Mouse (Mus musculus) forebrain, postnatal 0 days (tissue): ENCODE results near the gene Chil1. TPM values are rescaled to one million over a fixed set of nuclear protein-coding genes. Genes with fewer than 3 reads are reported as not detected.

Source experiments
- ATAC-seq: fragments of 200-750 bp; cut with Nextera tagmentation; 2 replicates; pipeline ENCODE4 v1.8.0; 2017; ENCODE audit warnings: mild to moderate bottlenecking, moderate library complexity
- DNase-seq: peaks from one replicate; pipeline ENCODE4 v3.0.0-alpha.2; 2015
- H3K27ac ChIP-seq: fragments of 300-500 bp; sonication (generic); 2 replicates; pipeline ENCODE4 v1.5.1; 2014; ENCODE audit warnings: low read depth, mild to moderate bottlenecking, antibody characterized with exemption, low read length, moderate library complexity, mixed read lengths
- H3K27me3 ChIP-seq: fragments of 300-500 bp; sonication (generic); 2 replicates; pipeline ENCODE4 v1.6.1; 2014; ENCODE audit warnings: mild to moderate bottlenecking, low read length, mixed read lengths; ENCODE audit not compliant: insufficient read depth
- H3K36me3 ChIP-seq: fragments of 300-500 bp; sonication (generic); 2 replicates; pipeline ENCODE4 v1.6.1; 2014; ENCODE audit warnings: mild to moderate bottlenecking, moderate library complexity; ENCODE audit not compliant: insufficient read depth
- H3K4me1 ChIP-seq: fragments of 300-500 bp; sonication (generic); 2 replicates; pipeline ENCODE4 v1.6.1; 2014; ENCODE audit warnings: antibody characterized with exemption; ENCODE audit not compliant: insufficient read depth
- H3K4me2 ChIP-seq: fragments of 300-500 bp; sonication (generic); 2 replicates; pipeline ENCODE4 v1.6.1; 2014; ENCODE audit warnings: low read depth, mild to moderate bottlenecking, moderate library complexity
- H3K4me3 ChIP-seq: fragments of 300-500 bp; sonication (generic); 2 replicates; pipeline ENCODE4 v1.5.1; 2014; ENCODE audit warnings: low read depth, low read length, mixed read lengths
- H3K9ac ChIP-seq: fragments of 300-500 bp; sonication (generic); 2 replicates; pipeline ENCODE4 v1.6.1; 2014; ENCODE audit warnings: mild to moderate bottlenecking
- H3K9me3 ChIP-seq: fragments of 300-500 bp; sonication (generic); 2 replicates; pipeline ENCODE4 v1.6.1; 2016; ENCODE audit warnings: low read length
- CTCF ChIP-seq: sonication (generic); IDR thresholded peaks from 2 replicates; pipeline ENCODE4 v1.5.1; 2016; ENCODE audit warnings: antibody characterized with exemption, control low read depth, low read depth
- WGBS: fragments of 180-500 bp; shearing (Covaris S2); extraction: QIAGEN DNeasy Blood & Tissue Kit; methylation state at CpG from one replicate; pipeline ENCODE4 v1.1.7; 2014; 5-methylcytosine and 5-hydroxymethylcytosine counted together
- polyA plus RNA-seq: library from polyadenylated mRNA; unstranded; fragments of >200 nt; fragmentation: Nextera tagmentation; extraction: Ambion mirVana; gene quantifications from 2 replicates; pipeline ENCODE4 v1.2.1, GENCODE M21; 2015
- total RNA-seq: library from RNA; depleted of rRNA; stranded (reverse); fragments of >200 nt; gene quantifications from 2 replicates; pipeline ENCODE4 v1.2.3, GENCODE M21; 2014

The Chil1 gene
- total and polyA plus RNA-seq, 2 experiments from 2014 or later: 0.38 to 4.1 TPM

GRCm38 (mm10) chr1:134230638-134231228 lies 48.8 kb downstream of the Chil1 start:
- Histone ChIP-seq H3K4me2 (no peak overlapping the region), H3K4me1 (peaks cover 17% of the 10 kb centered on the region), H3K9ac (no peak overlapping the region), H3K27ac (no peak overlapping the region), H3K27me3 (no peaks in the 10 kb centered on the region), H3K36me3 (no peaks in the 10 kb centered on the region), H3K4me3 (no peak overlapping the region), H3K9me3 (no peaks in the 10 kb centered on the region)
- no peak for TF ChIP-seq CTCF
- ATAC-seq: no peak
- DNase-seq: no peak
- 86% methylated on average over 10 of the region's 10 CpGs for WGBS

DNA sequence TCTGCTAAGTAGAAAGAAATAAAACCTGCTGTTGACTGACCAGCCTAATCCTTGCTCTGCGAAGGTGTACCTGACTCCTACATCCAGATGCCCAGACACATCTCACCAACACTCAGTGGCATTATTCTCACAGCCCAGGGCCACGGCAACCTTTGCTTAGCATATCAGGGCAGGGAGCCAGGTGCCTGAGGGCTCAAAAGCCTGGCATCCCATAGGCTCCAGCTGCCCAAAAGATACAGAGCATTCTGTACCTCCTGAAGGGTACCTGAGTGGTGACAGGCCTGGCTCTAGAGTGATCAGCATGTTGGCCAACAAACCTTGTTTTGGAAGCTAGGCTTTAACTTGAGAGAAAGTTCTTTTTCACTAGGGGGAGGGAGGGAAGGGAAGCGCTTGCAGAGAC lies 49.3 kb downstream of the Chil1 start:
- Histone ChIP-seq H3K9me3 (no peaks in the 10 kb centered on the region), H3K36me3 (no peaks in the 10 kb centered on the region), H3K4me1 (peaks cover 17% of the 10 kb centered on the region), H3K9ac (no peak overlapping the region), H3K4me3 (no peak overlapping the region), H3K4me2 (no peak overlapping the region), H3K27me3 (0 out of 2 replicates have a peak, but pooled peaks cover 2% of the 10 kb centered on the region), H3K27ac (no peak overlapping the region)
- 69% methylated on average over 3 of the region's 3 CpGs for WGBS
- no peak for DNase-seq
- no peak for TF ChIP-seq CTCF
- no peak for ATAC-seq

GRCm38 (mm10) chr1:134231681-134232080 lies 49.7 kb downstream of the Chil1 start:
- ATAC-seq: no peak
- Histone ChIP-seq H3K4me2 (no peak overlapping the region), H3K36me3 (no peaks in the 10 kb centered on the region), H3K4me3 (no peak overlapping the region), H3K27me3 (0 out of 2 replicates have a peak, but pooled peaks cover 5% of the 10 kb centered on the region), H3K9me3 (no peaks in the 10 kb centered on the region), H3K27ac (no peak overlapping the region), H3K9ac (no peak overlapping the region), H3K4me1 (peaks cover 17% of the 10 kb centered on the region)
- 78% methylated on average over 3 of the region's 3 CpGs for WGBS
- no peak for TF ChIP-seq CTCF
- DNase-seq: no peak

DNA sequence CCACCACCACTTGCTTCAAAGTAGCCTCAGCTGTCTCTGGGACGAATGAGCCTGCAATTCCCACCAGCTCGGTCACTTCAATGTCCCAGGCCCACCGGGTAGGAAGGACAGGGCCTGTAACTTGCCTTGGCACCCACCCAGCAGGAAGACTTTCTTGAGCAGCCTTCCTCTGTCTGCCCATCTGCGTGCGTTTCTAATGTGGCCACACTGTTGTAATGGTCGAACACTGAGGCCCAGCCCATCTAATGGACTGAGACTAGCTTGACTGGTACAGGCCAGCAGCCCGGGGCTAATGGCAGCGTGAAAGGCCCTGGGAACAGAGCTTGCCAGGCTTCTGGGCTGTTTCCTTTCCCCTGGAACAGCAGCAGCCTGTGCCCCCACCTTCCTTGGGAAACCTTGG lies 50.4 kb downstream of the Chil1 start:
- TF ChIP-seq CTCF: no peak
- Histone ChIP-seq H3K27ac (peak overlapping the region; percentile 16; the same call in 1 of the 2 replicates), H3K9me3 (no peaks in the 10 kb centered on the region), H3K9ac (no peak overlapping the region; the same call in 1 of the 2 replicates), H3K36me3 (no peaks in the 10 kb centered on the region), H3K4me3 (peak overlapping the region; percentile 55; the same call in 1 of the 2 replicates), H3K27me3 (0 out of 2 replicates have a peak, but pooled peaks cover 5% of the 10 kb centered on the region), H3K4me1 (peaks cover 17% of the 10 kb centered on the region), H3K4me2 (peak overlapping the region; percentile 89)
- DNase-seq: no peak
- WGBS: 61% methylated on average over 8 of the region's 8 CpGs
- ATAC-seq: no peak

GRCm38 (mm10) chr1:134232778-134233531 lies 51.0 kb downstream of the Chil1 start:
- Histone ChIP-seq H3K27ac (peak overlapping the region; percentile 16; the same call in 1 of the 2 replicates), H3K9me3 (no peaks in the 10 kb centered on the region), H3K27me3 (0 out of 2 replicates have a peak, but pooled peaks cover 5% of the 10 kb centered on the region), H3K4me2 (peak overlapping the region; percentile 89), H3K36me3 (no peaks in the 10 kb centered on the region), H3K9ac (peak overlapping the region; percentile 72), H3K4me1 (peaks cover 17% of the 10 kb centered on the region), H3K4me3 (peak overlapping the region; percentile 55)
- ATAC-seq (peak; percentile 8; the same call in 1 of the 2 replicates), DNase-seq (peak; percentile 58)
- WGBS: 29% methylated on average over 12 of the region's 12 CpGs
- TF ChIP-seq CTCF: no peak

GRCm38 (mm10) chr1:134233681-134234454 lies 51.9 kb downstream of the Chil1 start:
- no peak for DNase-seq
- Histone ChIP-seq H3K4me2 (peak overlapping the region; percentile 89), H3K27ac (0 out of 2 replicates have a peak overlapping the region, but pooled peaks have one; percentile 15), H3K27me3 (0 out of 2 replicates have a peak, but pooled peaks cover 5% of the 10 kb centered on the region), H3K36me3 (no peaks in the 10 kb centered on the region), H3K4me1 (peaks cover 17% of the 10 kb centered on the region), H3K9ac (peak overlapping the region; percentile 72), H3K9me3 (no peaks in the 10 kb centered on the region), H3K4me3 (peak overlapping the region; percentile 55)
- TF ChIP-seq CTCF: no peak
- 44% methylated on average over 19 of the region's 19 CpGs for WGBS
- ATAC-seq: no peak
